Mouse (Mus musculus): ENCODE data around the gene Rybp. TPM values are rescaled to one million over a fixed set of nuclear protein-coding genes. Genes with fewer than 3 reads are reported as not detected.

Rybp gene
- total RNA-seq, 2 experiments from 2014 or later = 51.9 to 53.9 TPM

GRCm38 (mm10) chr6:100223435-100223834 is 63.9 kb downstream of the Rybp start:
- DNase-seq (ENCODE audit: low spot score in 2 of 2) = no peak
- TF ChIP-seq CTCF (conservative IDR thresholded peaks at IDR 0.05) = no peak
- Histone ChIP-seq H3K27ac (no peak overlapping the region), H3K4me3 (no peak overlapping the region)

DNA sequence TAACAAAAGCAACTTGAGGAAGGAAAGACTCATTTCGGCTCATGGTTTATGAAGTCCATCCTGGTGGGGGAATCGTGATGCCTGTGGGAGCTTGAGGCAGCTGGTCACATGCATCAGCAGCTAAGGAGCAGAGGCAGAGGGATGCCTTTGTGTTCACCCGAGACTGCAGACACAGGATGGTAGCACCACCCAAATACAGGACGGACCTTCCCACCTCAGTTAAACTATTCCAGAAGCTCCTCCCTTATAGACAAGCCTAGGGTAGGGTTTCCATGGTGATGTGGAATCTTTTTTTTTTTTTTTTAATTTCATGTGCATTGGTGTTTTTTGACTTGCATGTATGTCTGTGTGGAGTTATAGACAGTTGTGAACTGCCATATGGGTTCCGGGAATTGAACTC is 64.4 kb downstream of the Rybp start:
- TF ChIP-seq CTCF (conservative IDR thresholded peaks at IDR 0.05) = no peak
- Histone ChIP-seq H3K27ac (no peak overlapping the region), H3K4me3 (no peak overlapping the region)
- DNase-seq (ENCODE audit: low spot score in 2 of 2) = no peak

GRCm38 (mm10) chr6:100221803-100222202 is 65.5 kb downstream of the Rybp start:
- no peak for TF ChIP-seq CTCF (conservative IDR thresholded peaks at IDR 0.05)
- DNase-seq (ENCODE audit: low spot score in 2 of 2) = no peak
- H3K27ac ChIP-seq = no peak overlapping the region
- no peak overlapping the region for H3K4me3 ChIP-seq

- no peak for DNase-seq (ENCODE audit: low spot score in 2 of 2)
- H3K4me3 ChIP-seq = no peak overlapping the region
- H3K27ac ChIP-seq = no peak overlapping the region
- TF ChIP-seq CTCF (conservative IDR thresholded peaks at IDR 0.05) = no peak
These were observed 66.2 kb downstream of the Rybp start for GRCm38 (mm10) chr6:100220917-100221560.

DNA sequence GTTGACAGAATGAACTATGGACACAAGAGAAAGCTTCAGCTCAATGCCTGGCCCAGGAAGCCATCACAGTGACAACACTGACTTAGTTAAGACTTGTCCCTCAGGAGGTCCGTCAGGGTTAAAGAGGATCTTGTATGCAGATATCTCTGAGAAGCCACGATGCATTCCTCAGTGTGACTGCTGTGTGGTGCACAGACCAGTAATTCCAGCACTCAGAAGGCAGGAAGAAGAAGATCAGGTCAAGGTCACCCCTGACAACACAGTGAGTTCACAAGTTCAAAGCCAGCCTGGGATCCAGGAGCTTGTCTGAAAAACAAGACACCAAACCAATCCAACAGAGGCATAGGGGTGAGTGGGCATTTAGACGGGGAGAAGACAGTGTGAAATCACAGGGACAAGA is 67.3 kb downstream of the Rybp start:
- no peak for TF ChIP-seq CTCF (conservative IDR thresholded peaks at IDR 0.05)
- no peak overlapping the region for H3K27ac ChIP-seq
- no peak overlapping the region for H3K4me3 ChIP-seq
- DNase-seq (ENCODE audit: low spot score in 2 of 2) = no peak

DNA sequence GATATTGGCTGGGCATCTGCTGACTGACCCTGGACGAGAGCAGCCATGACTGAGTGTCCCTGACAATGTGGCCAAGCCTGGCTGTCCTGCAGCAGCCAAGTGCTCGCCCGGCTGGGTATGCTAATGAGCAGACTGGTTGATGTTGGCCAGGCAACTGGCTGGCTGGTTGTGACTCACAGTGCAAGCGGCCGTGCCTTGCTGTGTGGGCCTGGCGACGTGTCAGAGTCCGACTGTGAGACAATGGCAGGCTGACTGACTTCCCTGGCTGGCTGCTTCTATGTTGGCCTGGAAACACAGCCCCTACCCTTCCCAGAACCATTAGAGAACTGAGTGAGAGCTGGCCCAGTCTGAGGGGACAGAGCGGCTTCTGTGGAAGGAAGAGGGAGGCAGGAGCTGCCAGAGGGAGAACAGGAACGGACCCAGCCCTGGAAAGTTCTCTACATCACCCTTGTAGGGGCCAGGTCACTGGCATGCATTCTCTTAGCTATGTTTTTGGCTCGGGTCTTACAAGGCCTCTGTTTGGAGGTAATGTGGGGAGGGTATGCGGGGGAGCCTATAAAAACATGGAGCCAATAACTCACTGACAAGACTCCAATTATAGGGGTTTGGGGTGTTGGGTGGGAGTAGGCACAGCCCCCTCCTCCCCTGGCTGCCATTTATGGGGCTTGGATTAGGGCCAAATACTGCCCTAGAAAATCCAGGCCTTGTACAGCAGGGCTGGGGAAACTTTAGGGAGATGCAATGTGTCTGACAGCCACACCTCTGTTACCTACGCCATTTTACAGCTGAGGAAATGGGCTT is 68.5 kb downstream of the Rybp start:
- H3K4me3 ChIP-seq = no peak overlapping the region
- peak; percentile 63 to 84 for DNase-seq (ENCODE audit: low spot score in 2 of 2)
- TF ChIP-seq CTCF (conservative IDR thresholded peaks at IDR 0.05) = no peak
- no peak overlapping the region for H3K27ac ChIP-seq

GRCm38 (mm10) chr6:100217507-100217906 is 69.8 kb downstream of the Rybp start:
- Histone ChIP-seq H3K27ac (no peak overlapping the region), H3K4me3 (no peak overlapping the region)
- DNase-seq (ENCODE audit: low spot score in 2 of 2) = no peak
- no peak for TF ChIP-seq CTCF (conservative IDR thresholded peaks at IDR 0.05)

- Histone ChIP-seq H3K27ac (no peak overlapping the region), H3K4me3 (no peak overlapping the region)
- no peak for DNase-seq (ENCODE audit: low spot score in 2 of 2)
- TF ChIP-seq CTCF (conservative IDR thresholded peaks at IDR 0.05) = no peak
These were observed 70.3 kb downstream of the Rybp start for GRCm38 (mm10) chr6:100216945-100217344.

GRCm38 (mm10) chr6:100215809-100216208 is 71.5 kb downstream of the Rybp start:
- TF ChIP-seq CTCF (conservative IDR thresholded peaks at IDR 0.05) = no peak
- H3K4me3 ChIP-seq = no peak overlapping the region
- no peak for DNase-seq (ENCODE audit: low spot score in 2 of 2)
- no peak overlapping the region for H3K27ac ChIP-seq

DNA sequence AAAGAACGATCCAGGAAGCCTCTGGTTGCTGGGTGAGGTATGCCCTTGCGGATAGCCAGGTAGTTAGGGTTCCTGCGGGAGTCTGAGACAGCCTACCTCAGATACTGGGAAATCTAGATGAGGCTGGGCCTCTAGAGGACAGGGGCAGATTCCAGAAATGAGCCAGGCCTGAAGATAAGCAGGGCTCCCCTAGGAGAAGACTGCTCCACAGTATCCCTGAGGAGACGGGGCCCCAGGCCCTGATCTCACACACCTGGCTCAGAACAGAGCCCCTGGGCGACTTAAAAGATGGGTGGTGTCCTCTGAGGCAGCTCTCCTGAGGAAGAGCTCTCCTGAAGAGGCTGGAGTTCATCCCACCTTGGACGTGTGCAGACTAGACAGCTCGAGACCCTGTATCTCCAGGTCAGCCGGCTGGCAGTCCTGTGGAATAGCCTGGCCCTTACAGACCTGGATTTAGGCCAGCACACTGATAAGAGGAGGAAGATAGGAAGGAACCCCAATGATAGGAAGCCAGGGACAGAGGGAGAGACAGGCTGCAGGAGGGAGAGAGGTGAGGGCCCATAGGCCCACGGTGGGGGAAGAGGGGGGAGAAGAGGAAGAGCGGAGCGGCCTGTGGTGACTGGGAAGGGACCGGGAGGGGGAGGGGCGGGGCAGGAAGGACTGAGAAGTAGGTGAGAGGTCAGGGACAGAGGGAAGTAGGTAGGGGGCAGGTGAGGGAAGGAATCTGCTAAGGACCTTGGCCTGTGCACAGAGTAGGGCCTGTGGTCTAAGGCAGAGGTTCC is 73.0 kb downstream of the Rybp start:
- Histone ChIP-seq H3K27ac (no peak overlapping the region), H3K4me3 (no peak overlapping the region)
- no peak for DNase-seq (ENCODE audit: low spot score in 2 of 2)
- TF ChIP-seq CTCF (conservative IDR thresholded peaks at IDR 0.05) = no peak

- Histone ChIP-seq H3K4me3 (no peak overlapping the region), H3K27ac (no peak overlapping the region)
- no peak for DNase-seq (ENCODE audit: low spot score in 2 of 2)
- no peak for TF ChIP-seq CTCF (conservative IDR thresholded peaks at IDR 0.05)
These were observed 73.7 kb downstream of the Rybp start for GRCm38 (mm10) chr6:100213596-100213995.

GRCm38 (mm10) chr6:100212820-100213219 is 74.5 kb downstream of the Rybp start:
- no peak for DNase-seq (ENCODE audit: low spot score in 2 of 2)
- no peak overlapping the region for H3K27ac ChIP-seq
- no peak for TF ChIP-seq CTCF (conservative IDR thresholded peaks at IDR 0.05)
- no peak overlapping the region for H3K4me3 ChIP-seq

- no peak for TF ChIP-seq CTCF (conservative IDR thresholded peaks at IDR 0.05)
- Histone ChIP-seq H3K4me3 (no peak overlapping the region), H3K27ac (no peak overlapping the region)
- DNase-seq (ENCODE audit: low spot score in 2 of 2) = no peak
These were observed 75.6 kb downstream of the Rybp start for GRCm38 (mm10) chr6:100211646-100212045.

All from layer of hippocampus, adult 2 months (tissue).